Mouse (Mus musculus) gastrocnemius, adult 8-10 months (tissue): ENCODE results near the gene Gm4969. TPM values are rescaled to one million over a fixed set of nuclear protein-coding genes. Genes with fewer than 3 reads are reported as not detected.
"Not testable (repeated sequence)": the region's sequence is repeated elsewhere in the genome, so short reads cannot be mapped to it uniquely, and the experiment has no call there.

Source experiments
- DNase-seq, 2 experiments: peaks; one replicate each; pipeline ENCODE4 v3.0.0; 2022; ENCODE audit warnings: low spot score in 2 of 2
- microRNA-seq: library from miRNA; unstranded; fragments of <30 nt; microRNA quantifications from one replicate; pipeline ENCODE4 v1.2.0, GENCODE M21; 2022
- total RNA-seq, 4 experiments: library from RNA; stranded (reverse); gene quantifications; 2 replicates each; pipeline ENCODE4 v1.2.4; 2022

Gm4969 gene
- total RNA-seq, 4 experiments from 2014 or later, result not detected

GRCm38 (mm10) chr7:19071024-19071423 lies 47.1 kb downstream of the Gm4969 start:
- not testable (repeated sequence) for DNase-seq

- DNase-seq, result no peak
Observed at GRCm38 (mm10) chr7:19069500-19069899, 48.7 kb downstream of the Gm4969 start.

- peak in 1 of 2 experiments; percentile 58 for DNase-seq
Observed at GRCm38 (mm10) chr7:19068707-19069106, 49.5 kb downstream of the Gm4969 start.

DNA sequence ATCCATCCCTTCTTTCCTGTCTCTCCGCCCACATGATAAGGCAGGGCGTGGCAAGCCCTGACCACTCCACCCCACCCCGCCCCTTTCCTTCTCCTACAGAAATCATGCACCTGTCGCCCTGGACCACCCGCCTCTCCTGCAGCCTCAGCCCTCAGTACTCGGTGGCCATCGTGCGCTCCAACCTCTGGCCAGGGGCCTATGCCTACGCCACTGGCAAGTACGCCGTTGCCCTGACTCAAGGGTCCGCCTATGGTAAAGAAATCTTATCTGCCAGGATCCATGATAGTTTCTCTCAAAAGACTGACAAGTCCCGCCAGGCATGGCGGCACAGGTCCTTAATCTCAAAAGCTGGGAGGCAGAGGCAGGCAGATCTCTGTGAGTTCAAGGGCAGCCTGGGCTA lies 50.2 kb downstream of the Gm4969 start:
- no peak for DNase-seq

DNA sequence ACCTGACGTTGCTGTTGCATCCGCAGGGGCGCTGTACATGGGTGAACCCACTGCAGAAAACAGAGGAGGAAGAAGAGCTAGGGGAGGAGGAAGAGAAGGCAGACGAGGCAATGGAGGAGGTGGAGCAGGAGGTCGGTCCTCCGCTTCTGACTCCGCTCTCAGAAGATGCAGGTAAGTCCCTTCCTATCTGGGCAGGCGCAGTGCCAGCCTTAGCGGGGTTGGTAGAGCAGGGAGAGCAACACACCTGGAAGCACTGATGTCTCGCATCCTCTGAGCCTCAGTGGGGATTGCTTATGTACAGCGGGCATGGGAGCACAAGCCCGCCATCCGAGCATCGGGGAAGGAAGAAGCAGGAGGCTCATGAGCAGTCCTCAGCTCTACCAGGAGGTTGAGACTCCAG lies 51.1 kb downstream of the Gm4969 start:
- no peak for DNase-seq

GRCm38 (mm10) chr7:19065896-19066295 lies 52.3 kb downstream of the Gm4969 start:
- no peak for DNase-seq

DNA sequence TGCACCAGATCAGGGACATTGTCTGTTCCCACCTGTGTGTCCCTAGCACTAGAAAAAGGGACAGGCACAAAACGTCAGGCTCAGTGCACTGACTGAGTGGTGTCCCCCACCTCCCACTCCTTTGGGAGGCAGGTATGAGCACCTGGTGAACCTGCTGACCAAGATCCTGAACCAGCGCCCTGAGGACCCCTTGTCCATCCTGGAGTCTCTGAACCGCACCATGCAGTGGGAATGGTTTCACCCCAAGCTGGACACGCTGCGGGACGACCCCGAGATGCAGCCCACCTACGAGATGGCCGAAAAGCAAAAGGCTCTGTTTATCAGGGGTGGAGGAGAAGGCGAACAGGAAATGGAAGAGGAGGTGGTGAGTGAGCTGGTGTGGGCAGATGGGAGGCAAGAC lies 60.8 kb downstream of the Gm4969 start:
- DNase-seq, result no peak

- DNase-seq, result no peak
Observed at GRCm38 (mm10) chr7:19055108-19055507, 63.1 kb downstream of the Gm4969 start.

DNA sequence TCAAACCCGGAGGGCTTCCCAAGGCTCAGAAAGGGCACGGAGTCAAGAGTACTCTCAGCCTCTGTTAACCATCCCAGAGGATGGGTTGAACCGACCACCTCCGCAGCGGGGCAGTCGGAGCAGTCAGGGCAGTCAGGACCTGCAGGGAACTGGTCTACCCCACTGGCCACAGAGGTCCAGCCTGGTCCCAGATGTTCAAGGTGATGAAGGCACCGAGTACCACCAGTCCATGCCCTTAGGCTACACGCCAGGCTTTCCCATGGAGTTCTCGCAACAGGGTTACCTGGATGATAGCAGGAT lies 63.4 kb downstream of the Gm4969 start:
- DNase-seq, result no peak

DNA sequence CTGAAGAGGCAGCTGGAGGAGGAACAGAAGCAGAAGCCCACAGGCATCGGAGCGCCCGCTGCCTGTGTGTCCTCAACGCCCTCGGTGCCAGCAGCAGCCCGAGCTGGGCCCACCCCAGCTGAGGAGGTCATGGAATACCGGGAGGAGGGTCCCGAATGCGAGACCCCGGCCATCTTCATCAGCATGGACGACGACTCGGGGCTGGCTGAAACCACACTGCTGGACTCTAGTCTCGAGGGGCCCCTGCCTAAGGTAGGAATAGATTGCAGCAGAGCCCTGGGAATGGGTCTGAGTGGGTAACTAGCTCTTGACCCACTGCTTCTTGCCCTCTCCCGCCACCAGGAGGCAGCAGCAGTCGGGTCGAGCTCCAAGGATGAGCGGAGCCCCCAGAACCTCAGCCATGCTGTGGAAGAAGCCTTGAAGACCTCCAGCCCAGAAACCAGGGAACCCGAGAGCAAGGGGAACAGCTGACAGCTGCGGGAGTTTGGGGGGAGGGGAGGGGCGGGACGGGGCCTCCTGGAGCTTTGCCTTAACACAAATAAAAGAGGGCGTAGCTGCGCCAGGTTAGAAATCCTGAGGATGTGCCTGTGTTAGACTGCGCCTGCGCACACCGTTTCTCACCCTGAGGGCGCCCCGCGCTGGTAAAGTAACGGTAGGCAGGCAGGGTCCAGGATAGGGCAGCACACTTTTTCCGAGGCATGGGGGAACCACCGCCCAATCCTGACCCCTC lies 64.0 kb downstream of the Gm4969 start, which contains the start of gene Rsph6a:
Gene Rsph6a (plus strand): TSS at position 644 of the 730 bp plus-strand sequence.
- DNase-seq, result no peak

DNA sequence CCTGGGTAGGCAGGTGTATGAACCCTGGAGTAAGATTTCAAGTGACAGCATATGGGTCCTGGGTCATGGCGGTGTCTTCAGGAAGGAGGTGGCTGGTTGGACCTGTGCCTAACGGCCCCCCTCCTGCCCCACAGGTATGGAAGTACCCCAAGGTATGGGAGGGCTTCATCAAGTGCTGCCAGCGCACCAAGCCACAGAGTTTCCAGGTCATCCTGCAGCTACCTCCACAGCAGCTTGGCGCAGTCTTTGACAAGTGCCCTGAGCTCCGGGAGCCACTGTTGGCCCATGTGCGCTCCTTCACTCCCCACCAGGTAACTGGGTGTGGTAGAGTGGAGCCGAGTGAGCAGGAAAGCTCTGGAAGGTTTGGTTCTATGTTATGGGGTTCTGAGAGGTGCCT lies 65.0 kb downstream of the Gm4969 start:
- no peak for DNase-seq

- DNase-seq, result peak; percentile 70 to 72
Observed at GRCm38 (mm10) chr7:19052345-19053135, 65.6 kb downstream of the Gm4969 start.

- no peak for DNase-seq
Observed at GRCm38 (mm10) chr7:19051161-19051560, 67.0 kb downstream of the Gm4969 start.

DNA sequence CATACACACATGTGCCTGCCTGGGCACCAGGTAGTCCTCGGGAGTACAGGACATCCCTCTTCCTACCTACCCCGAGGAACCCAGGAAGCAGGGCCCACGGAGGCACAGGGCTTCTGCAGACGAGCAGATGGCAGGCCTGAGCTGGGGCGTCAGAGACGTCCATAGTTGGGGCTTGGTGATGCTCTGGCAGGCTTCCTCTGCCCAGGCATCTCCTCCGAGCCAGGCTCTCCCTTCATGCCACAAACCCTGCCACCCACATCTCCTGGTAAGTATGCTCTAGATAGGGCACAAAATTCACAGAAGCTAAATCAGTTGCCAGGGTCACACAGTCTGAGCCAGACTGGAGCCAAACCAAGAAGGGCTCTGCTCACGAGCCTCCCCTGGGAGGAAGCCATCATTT lies 68.0 kb downstream of the Gm4969 start:
- DNase-seq, result no peak

DNA sequence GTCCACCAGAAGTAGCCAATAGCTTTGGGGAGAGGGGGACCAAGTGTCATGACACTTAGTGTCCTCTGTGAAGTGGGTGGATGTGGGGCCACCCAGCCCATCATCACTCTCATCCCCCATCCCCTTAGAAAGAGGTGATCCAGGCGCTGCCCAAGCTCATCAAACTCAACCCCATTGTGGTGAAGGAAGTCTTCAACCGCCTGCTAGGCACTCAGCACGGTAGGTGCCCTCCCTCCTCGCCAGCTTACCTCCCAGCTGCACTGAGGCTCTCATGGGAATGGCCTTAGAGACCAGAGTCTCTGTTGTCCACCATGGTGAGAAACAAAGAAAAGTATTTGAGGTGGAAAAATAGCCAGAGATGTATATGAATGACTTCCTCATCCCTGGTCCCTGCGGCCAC lies 68.9 kb downstream of the Gm4969 start:
- DNase-seq, result no peak

Small RNA genes lying within 50 kb of the gene (microRNA-seq; reads per million reads assigned to microRNA genes)
- gene Mir3100, result 10.8 reads per million, percentile 6 among the genes with 10 or more reads in this experiment

Other genes starting within 250 kb of the Gm4969 start
- under 1 TPM in 2 of 4 experiments, not detected in 2; 0.39 to 0.45 TPM for gene Pglyrp1, start 247.0 kb downstream of the Gm4969 start, total RNA-seq
- gene Ccdc61, start 208.0 kb downstream of the Gm4969 start, total RNA-seq, result 1 to 10 TPM; 4.0 to 5.6 (median 4.7) TPM
- gene Nova2, start 192.5 kb downstream of the Gm4969 start, total RNA-seq, result 1 to 10 TPM in 1 of 4 experiments, under 1 TPM in 3; 0.63 to 1.4 (median 0.97) TPM
- not detected for gene Nanos2, start 131.0 kb downstream of the Gm4969 start, total RNA-seq
- 10 to 100 TPM in 2 of 4 experiments, 1 to 10 TPM in 2; 8.0 to 10.6 (median 9.9) TPM for gene Mypop, start 127.1 kb downstream of the Gm4969 start, total RNA-seq
- gene Irf2bp1, start 114.3 kb downstream of the Gm4969 start, total RNA-seq, result 10 to 100 TPM; 19.3 to 20.7 (median 19.7) TPM
- gene Foxa3, start 94.8 kb downstream of the Gm4969 start, total RNA-seq, result not detected
- 10 to 100 TPM; 70.2 to 93.3 (median 83.6) TPM for gene Sympk, start 94.0 kb downstream of the Gm4969 start, total RNA-seq
- not detected for gene Rsph6a, start 63.7 kb downstream of the Gm4969 start, total RNA-seq
- gene Dmwd, start 42.1 kb downstream of the Gm4969 start, total RNA-seq, result 10 to 100 TPM; 34.9 to 41.8 (median 39.9) TPM
- gene Dmpk, start 34.5 kb downstream of the Gm4969 start, total RNA-seq, result 100 to 1,000 TPM; 235 to 255 (median 240) TPM
- gene Six5, start 23.8 kb downstream of the Gm4969 start, total RNA-seq, result 1 to 10 TPM; 1.5 to 2.0 (median 1.7) TPM
- 1 to 10 TPM; 2.2 to 2.9 (median 2.3) TPM for gene Fbxo46, start 1.5 kb upstream of the Gm4969 start, total RNA-seq
- gene Qpctl, start 30.9 kb upstream of the Gm4969 start, total RNA-seq, result 1 to 10 TPM; 1.6 to 2.3 (median 1.9) TPM
- 10 to 100 TPM; 50.6 to 59.4 (median 57.3) TPM for gene Snrpd2, start 31.4 kb upstream of the Gm4969 start, total RNA-seq
- under 1 TPM in 1 of 4 experiments, not detected in 3; 0.13 TPM for gene Gipr, start 47.8 kb upstream of the Gm4969 start, total RNA-seq
- 10 to 100 TPM; 10.9 to 15.9 (median 12.9) TPM for gene Eml2, start 58.1 kb upstream of the Gm4969 start, total RNA-seq
- 1 to 10 TPM in 3 of 4 experiments, under 1 TPM in 1; 0.72 to 1.7 (median 1.2) TPM for gene Gpr4, start 94.2 kb upstream of the Gm4969 start, total RNA-seq
- gene Opa3, start 110.0 kb upstream of the Gm4969 start, total RNA-seq, result 10 to 100 TPM; 36.1 to 52.8 (median 43.3) TPM
- gene Vasp, start 153.4 kb upstream of the Gm4969 start, total RNA-seq, result 10 to 100 TPM in 3 of 4 experiments, 1 to 10 TPM in 1; 7.1 to 19.7 (median 15.0) TPM
- under 1 TPM in 2 of 4 experiments, not detected in 2; 0.40 to 0.80 TPM for gene Ppm1n, start 161.7 kb upstream of the Gm4969 start, total RNA-seq
- gene Rtn2, start 164.3 kb upstream of the Gm4969 start, total RNA-seq, result 1,000 to 10,000 TPM; 1,093 to 1,223 (median 1,133) TPM
- gene Fosb, start 191.7 kb upstream of the Gm4969 start, total RNA-seq, result under 1 TPM; 0.16 to 0.86 (median 0.30) TPM
- gene Ercc1, start 226.4 kb upstream of the Gm4969 start, total RNA-seq, result 10 to 100 TPM; 27.1 to 33.7 (median 28.7) TPM
- gene Cd3eap, start 241.1 kb upstream of the Gm4969 start, total RNA-seq, result 10 to 100 TPM in 3 of 4 experiments, 1 to 10 TPM in 1; 8.9 to 13.9 (median 11.2) TPM
- gene Ppp1r13l, start 241.4 kb upstream of the Gm4969 start, total RNA-seq, result 1 to 10 TPM; 2.8 to 6.3 (median 4.1) TPM